Mouse (Mus musculus) neural tube, embryonic 14.5 days (tissue): Measurements from ENCODE around the gene Vill. TPM values are rescaled to one million over a fixed set of nuclear protein-coding genes. Genes with fewer than 3 reads are reported as not detected.

Source experiments
- ATAC-seq: fragments of 200-750 bp; cut with Nextera tagmentation; 2 replicates; pipeline ENCODE4 v1.8.0; 2017; ENCODE audit warnings: low read depth, mild to moderate bottlenecking, moderate TSS enrichment, moderate library complexity
- H3K27ac ChIP-seq: fragments of 300-500 bp; sonication (generic); 2 replicates; pipeline ENCODE4 v1.5.1; 2014; ENCODE audit warnings: low read depth, mild to moderate bottlenecking, control low read depth, low read length, moderate library complexity, mixed read lengths
- H3K27me3 ChIP-seq: fragments of 300-500 bp; sonication (generic); 2 replicates; pipeline ENCODE4 v1.6.1; 2014; ENCODE audit warnings: low read length; ENCODE audit not compliant: control insufficient read depth, insufficient read depth
- H3K36me3 ChIP-seq: fragments of 300-500 bp; sonication (generic); 2 replicates; pipeline ENCODE4 v1.6.1; 2014; ENCODE audit warnings: low read length, mixed read lengths; ENCODE audit not compliant: control insufficient read depth, insufficient read depth
- H3K4me1 ChIP-seq: fragments of 300-500 bp; sonication (generic); 2 replicates; pipeline ENCODE4 v1.6.1; 2014; ENCODE audit warnings: low read length; ENCODE audit not compliant: control insufficient read depth, insufficient read depth
- H3K4me2 ChIP-seq: fragments of 300-500 bp; sonication (generic); 2 replicates; pipeline ENCODE4 v1.6.1; 2014; ENCODE audit warnings: mild to moderate bottlenecking, low read depth, low read length, control low read depth
- H3K4me3 ChIP-seq: fragments of 300-500 bp; sonication (generic); 2 replicates; pipeline ENCODE4 v1.5.1; 2014; ENCODE audit warnings: low read depth, low read length, control low read depth, mixed read lengths
- H3K9ac ChIP-seq: fragments of 300-500 bp; sonication (generic); replicated peaks from 2 replicates; pipeline ENCODE4 v1.6.1; 2014; ENCODE audit warnings: low read depth, mild to moderate bottlenecking, control low read depth, low read length, mixed read lengths
- H3K9me3 ChIP-seq: fragments of 300-500 bp; sonication (generic); 2 replicates; pipeline ENCODE4 v1.6.1; 2016; ENCODE audit warnings: low read length; ENCODE audit not compliant: control insufficient read depth
- WGBS: fragments of 180-500 bp; shearing (Covaris S2); extraction: QIAGEN DNeasy Blood & Tissue Kit; methylation state at CpG from one replicate; pipeline ENCODE4 v1.1.7; 2014; 5-methylcytosine and 5-hydroxymethylcytosine counted together
- polyA plus RNA-seq: library from polyadenylated mRNA; unstranded; fragments of >200 nt; fragmentation: Nextera tagmentation; extraction: Ambion mirVana; gene quantifications from 2 replicates; pipeline ENCODE4 v1.2.1, GENCODE M21; 2014

The Vill gene
- polyA plus RNA-seq, 1 experiment from 2014 or later = 3.6 TPM

GRCm38 (mm10) chr9:119068266-119068665 lies 15.7 kb downstream of the Vill start:
- no peaks in the 10 kb centered on the region for H3K27me3 ChIP-seq
- H3K4me2 ChIP-seq = no peak overlapping the region
- ATAC-seq = 0 out of 2 replicates have a peak, but pooled peaks have one; percentile 7
- H3K9ac ChIP-seq = no peak overlapping the region
- H3K27ac ChIP-seq = no peak overlapping the region
- H3K36me3 ChIP-seq = no peaks in the 10 kb centered on the region; the same call in 1 of the 2 replicates
- WGBS = 92% methylated on average over 11 of the region's 11 CpGs
- H3K4me3 ChIP-seq = no peak overlapping the region
- H3K4me1 ChIP-seq = no peaks in the 10 kb centered on the region
- no peaks in the 10 kb centered on the region for H3K9me3 ChIP-seq

- Histone ChIP-seq H3K9me3 (no peaks in the 10 kb centered on the region), H3K36me3 (peaks cover 4% of the 10 kb centered on the region; the same call in 1 of the 2 replicates), H3K27ac (no peak overlapping the region), H3K9ac (no peak overlapping the region), H3K27me3 (no peaks in the 10 kb centered on the region), H3K4me3 (no peak overlapping the region), H3K4me2 (no peak overlapping the region), H3K4me1 (no peaks in the 10 kb centered on the region)
- 84% methylated on average over 13 of the region's 13 CpGs for WGBS
- no peak for ATAC-seq
These were observed 17.7 kb downstream of the Vill start for GRCm38 (mm10) chr9:119070173-119070825.

- Histone ChIP-seq H3K4me1 (no peaks in the 10 kb centered on the region), H3K9ac (no peak overlapping the region), H3K4me2 (no peak overlapping the region), H3K9me3 (no peaks in the 10 kb centered on the region), H3K36me3 (peaks cover 4% of the 10 kb centered on the region; the same call in 1 of the 2 replicates), H3K27ac (no peak overlapping the region), H3K27me3 (no peaks in the 10 kb centered on the region), H3K4me3 (no peak overlapping the region)
- no peak for ATAC-seq
- 82% methylated on average over 9 of the region's 9 CpGs for WGBS
These were observed 19.2 kb downstream of the Vill start for GRCm38 (mm10) chr9:119071786-119072185.

- H3K4me2 ChIP-seq = no peak overlapping the region
- no peak for ATAC-seq
- no peaks in the 10 kb centered on the region for H3K9me3 ChIP-seq
- H3K4me3 ChIP-seq = no peak overlapping the region
- no peak overlapping the region for H3K27ac ChIP-seq
- no peaks in the 10 kb centered on the region for H3K27me3 ChIP-seq
- WGBS = 81% methylated on average over 15 of the region's 15 CpGs
- H3K9ac ChIP-seq = no peak overlapping the region
- peaks cover 4% of the 10 kb centered on the region; the same call in 1 of the 2 replicates for H3K36me3 ChIP-seq
- H3K4me1 ChIP-seq = no peaks in the 10 kb centered on the region
These were observed 20.8 kb downstream of the Vill start for GRCm38 (mm10) chr9:119073184-119073895.

GRCm38 (mm10) chr9:119075685-119076084 lies 23.1 kb downstream of the Vill start:
- Histone ChIP-seq H3K27ac (no peak overlapping the region), H3K36me3 (peaks cover 4% of the 10 kb centered on the region; the same call in 1 of the 2 replicates)

GRCm38 (mm10) chr9:119080040-119080675 lies 27.6 kb downstream of the Vill start:
- no peak for ATAC-seq
- no peak overlapping the region for H3K4me2 ChIP-seq

More at GRCm38 (mm10) chr9:119075685-119076084, 23.1 kb downstream of the Vill start:
- Histone ChIP-seq H3K4me3 (no peak overlapping the region), H3K4me2 (no peak overlapping the region), H3K9me3 (no peaks in the 10 kb centered on the region), H3K27me3 (no peaks in the 10 kb centered on the region), H3K4me1 (no peaks in the 10 kb centered on the region), H3K9ac (no peak overlapping the region)
- 68% methylated on average over 16 of the region's 16 CpGs for WGBS
- ATAC-seq = no peak

GRCm38 (mm10) chr9:119082039-119082438 lies 29.5 kb downstream of the Vill start:
- 3% methylated on average over 8 of the region's 8 CpGs for whole genome bisulfite sequencing
- Histone ChIP-seq H3K9ac (no peak overlapping the region), H3K27ac (no peak overlapping the region)

More at GRCm38 (mm10) chr9:119080040-119080675, 27.6 kb downstream of the Vill start:
- H3K36me3 ChIP-seq = no peaks in the 10 kb centered on the region
- no peaks in the 10 kb centered on the region for H3K9me3 ChIP-seq
- no peak overlapping the region for H3K27ac ChIP-seq
- H3K27me3 ChIP-seq = no peaks in the 10 kb centered on the region
- H3K9ac ChIP-seq = no peak overlapping the region
- H3K4me1 ChIP-seq = 0 out of 2 replicates have a peak, but pooled peaks cover 9% of the 10 kb centered on the region
- WGBS = 86% methylated on average over 5 of the region's 5 CpGs
- H3K4me3 ChIP-seq = no peak overlapping the region

GRCm38 (mm10) chr9:119082656-119083430 lies 30.3 kb downstream of the Vill start:
- no peak for ATAC-seq
- Histone ChIP-seq H3K9me3 (no peaks in the 10 kb centered on the region), H3K36me3 (no peaks in the 10 kb centered on the region), H3K4me3 (no peak overlapping the region), H3K4me1 (0 out of 2 replicates have a peak, but pooled peaks cover 11% of the 10 kb centered on the region), H3K9ac (no peak overlapping the region), H3K27ac (no peak overlapping the region; the same call in 1 of the 2 replicates), H3K4me2 (no peak overlapping the region), H3K27me3 (no peaks in the 10 kb centered on the region)
- 72% methylated on average over 7 of the region's 7 CpGs for WGBS

More at GRCm38 (mm10) chr9:119082039-119082438, 29.5 kb downstream of the Vill start:
- Histone ChIP-seq H3K9me3 (no peaks in the 10 kb centered on the region), H3K36me3 (no peaks in the 10 kb centered on the region), H3K4me2 (no peak overlapping the region), H3K4me3 (no peak overlapping the region), H3K4me1 (0 out of 2 replicates have a peak, but pooled peaks cover 9% of the 10 kb centered on the region), H3K27me3 (no peaks in the 10 kb centered on the region)
- ATAC-seq = peak; percentile 85
